Mouse (Mus musculus) frontal cortex, adult 2 months (tissue): ENCODE data around the gene Tead1. TPM values are rescaled to one million over a fixed set of nuclear protein-coding genes. Genes with fewer than 3 reads are reported as not detected.
A peak's percentile ranks its signal among the peaks of the same experiment; 100 is the strongest.

Source experiments
- DNase-seq, 2 experiments: peaks; one replicate each; pipeline ENCODE4 v3.0.0; 2022; ENCODE audit warnings: low spot score in 1 of 2; ENCODE audit errors: extremely low spot score in 1 of 2
- polyA plus RNA-seq: library from polyadenylated mRNA; depleted of rRNA; stranded (reverse); fragments of >200 nt; gene quantifications from 2 replicates; pipeline ENCODE4 v1.2.3, GENCODE M21; 2012

The Tead1 gene
- polyA plus RNA-seq, 1 experiment: 8.1 TPM

- DNase-seq: no peak
Measured at GRCm38 (mm10) chr7:112764921-112765320, 85.8 kb downstream of the Tead1 start.

- DNase-seq: no peak
Measured at GRCm38 (mm10) chr7:112769866-112770265, 90.7 kb downstream of the Tead1 start.

DNA sequence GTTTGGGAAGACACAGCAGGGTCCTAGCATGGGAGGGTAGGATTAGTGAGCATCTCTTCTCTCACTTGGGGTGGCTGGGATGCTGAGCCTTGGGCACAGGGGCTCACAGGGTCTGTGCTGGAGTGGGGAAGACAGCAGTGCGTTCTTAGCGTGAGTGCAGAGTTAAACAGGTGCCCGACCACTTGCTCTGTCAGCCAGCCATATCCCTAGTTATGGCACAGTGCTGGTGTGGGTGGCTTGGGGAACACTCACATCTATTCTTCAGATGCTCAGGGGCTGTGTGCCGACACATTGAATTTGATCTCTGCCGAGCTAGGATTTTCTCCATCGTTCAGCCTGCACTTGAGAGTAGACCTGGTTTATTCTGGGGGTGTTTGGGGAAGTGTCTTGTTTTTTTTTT lies 92.3 kb downstream of the Tead1 start:
- DNase-seq: no peak

DNA sequence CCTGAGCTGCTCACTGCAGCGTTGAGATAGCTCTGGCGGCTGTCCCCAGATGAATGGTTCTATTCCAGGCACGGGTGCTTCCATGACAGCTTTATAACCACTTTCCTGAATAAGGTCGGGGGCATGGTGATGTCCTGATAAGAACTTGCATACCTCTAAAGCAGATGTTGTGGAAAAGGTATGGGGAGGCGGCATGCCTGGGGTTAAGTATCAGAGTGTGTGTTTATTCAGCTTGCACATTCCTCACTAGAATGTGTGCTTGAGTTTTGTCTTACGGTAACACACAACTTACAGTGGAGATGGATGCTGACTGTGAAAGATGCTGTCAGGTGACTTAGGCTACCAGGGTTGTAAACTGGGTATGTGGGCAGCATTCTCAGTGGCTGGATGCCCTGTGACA lies 93.7 kb downstream of the Tead1 start:
- DNase-seq: no peak

GRCm38 (mm10) chr7:112773601-112774000 lies 94.5 kb downstream of the Tead1 start:
- no peak for DNase-seq

DNA sequence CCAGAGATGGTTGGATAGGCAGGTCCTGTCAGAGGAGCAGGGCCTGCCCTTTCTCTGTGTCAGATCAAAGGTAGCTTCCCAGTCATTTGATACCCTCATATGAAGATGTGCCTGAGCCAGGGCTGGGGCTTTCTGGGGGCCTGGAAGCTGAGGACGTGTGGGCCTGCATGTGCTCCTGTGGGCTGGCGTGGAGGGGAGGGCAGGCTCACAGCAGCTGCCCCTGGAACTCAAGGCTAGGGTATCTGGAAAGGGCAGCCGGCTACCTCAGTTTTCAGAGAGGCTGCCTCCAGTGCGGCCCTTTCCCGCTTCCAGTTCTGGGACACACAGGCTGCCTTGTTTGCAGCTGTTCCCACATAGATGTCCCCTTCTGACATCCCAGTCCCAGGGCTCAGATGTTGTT lies 96.7 kb downstream of the Tead1 start:
- DNase-seq: no peak

DNA sequence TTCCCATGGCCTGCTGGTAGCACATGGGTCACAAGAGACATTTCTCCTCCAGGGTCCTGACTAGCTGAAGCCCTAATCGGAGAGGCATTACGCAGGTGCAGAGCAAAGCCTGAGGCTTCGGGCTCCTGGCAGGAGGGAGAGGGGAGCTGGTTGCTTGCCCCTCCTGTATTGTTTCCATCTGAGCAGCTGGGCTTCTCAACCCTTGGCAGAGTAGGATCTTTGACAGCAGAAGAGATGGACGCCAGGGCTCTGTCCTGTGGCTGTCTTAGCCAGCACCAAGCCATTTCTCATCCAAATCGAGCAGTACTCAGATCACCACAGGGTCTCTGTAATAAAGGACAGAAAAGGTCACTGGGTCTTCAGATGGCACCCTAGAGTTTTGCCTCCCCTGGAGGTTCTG lies 97.6 kb downstream of the Tead1 start:
- no peak for DNase-seq

GRCm38 (mm10) chr7:112779636-112780035 lies 100.5 kb downstream of the Tead1 start:
- DNase-seq: no peak

DNA sequence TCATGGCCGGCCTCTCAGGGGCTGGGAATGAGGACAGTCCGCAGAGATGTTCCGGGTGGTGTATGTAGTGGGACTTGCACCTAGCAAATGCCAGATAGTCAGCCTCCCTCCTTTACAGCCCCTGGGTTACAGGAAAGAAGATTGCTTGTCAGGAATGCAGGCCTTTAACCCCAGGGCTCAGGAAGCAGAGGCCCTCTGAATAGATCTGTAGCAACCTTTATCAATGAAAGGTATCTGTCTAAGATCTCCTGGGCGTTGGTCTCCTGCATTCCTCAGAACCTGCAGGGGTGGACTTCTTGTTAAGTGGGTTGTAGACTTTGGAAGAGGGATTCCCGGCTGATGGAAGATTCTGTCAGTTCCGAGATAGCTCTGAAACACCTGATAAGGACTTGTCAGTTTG lies 101.8 kb downstream of the Tead1 start:
- DNase-seq: no peak

- no peak for DNase-seq
Measured at GRCm38 (mm10) chr7:112781987-112782386, 102.9 kb downstream of the Tead1 start.

DNA sequence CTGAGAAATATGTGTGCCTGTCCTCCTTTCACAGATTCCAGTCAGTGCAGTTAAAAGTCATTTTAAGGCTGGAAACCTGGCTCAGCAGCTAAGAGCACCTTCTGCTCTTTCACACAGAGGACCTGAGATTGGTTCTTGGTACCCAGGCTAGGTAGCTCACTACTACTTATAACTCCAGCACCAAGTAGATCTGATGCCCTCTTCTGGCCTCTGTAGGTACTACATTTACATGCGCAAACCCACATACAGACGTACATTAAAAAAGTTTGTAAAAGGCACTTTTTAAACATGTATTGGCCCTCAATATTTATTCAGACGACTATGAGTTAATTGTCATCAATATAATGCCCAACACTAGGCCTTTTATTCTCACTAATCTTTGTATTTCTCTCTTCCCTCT lies 105.2 kb downstream of the Tead1 start:
- DNase-seq: no peak

GRCm38 (mm10) chr7:112785271-112785670 lies 106.2 kb downstream of the Tead1 start:
- no peak for DNase-seq

DNA sequence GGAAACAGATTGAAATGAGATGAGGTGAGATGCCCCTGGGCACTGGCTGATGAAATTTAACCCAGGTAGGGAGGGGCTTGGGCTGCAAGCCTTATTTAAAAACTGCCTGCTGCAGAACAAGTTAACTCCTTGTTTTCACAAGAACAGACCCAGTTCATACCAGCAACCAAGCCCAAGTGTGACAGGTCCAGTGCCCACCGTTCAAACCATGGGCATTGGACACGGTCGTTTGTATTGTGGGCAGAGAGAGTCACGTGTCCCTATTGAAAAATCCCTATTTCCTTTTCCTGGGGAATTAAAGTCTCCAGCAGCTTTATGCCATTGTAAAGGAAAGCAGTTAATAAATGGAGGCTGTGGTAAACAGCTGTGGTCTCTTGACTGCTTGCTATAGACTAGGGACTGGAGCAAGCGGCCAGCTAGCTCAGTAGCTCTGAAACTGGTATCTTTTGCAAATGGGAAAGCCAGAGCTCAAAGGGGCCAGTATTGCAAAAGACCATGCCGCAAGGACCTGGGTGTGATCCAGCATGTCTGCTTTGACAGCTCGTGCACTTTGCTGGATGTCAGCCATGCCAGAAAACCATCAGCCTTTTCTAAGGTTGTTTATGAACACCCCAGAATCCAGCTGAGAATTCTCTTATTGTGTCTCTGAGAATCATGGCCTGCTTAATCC lies 107.6 kb downstream of the Tead1 start:
- DNase-seq: no peak

DNA sequence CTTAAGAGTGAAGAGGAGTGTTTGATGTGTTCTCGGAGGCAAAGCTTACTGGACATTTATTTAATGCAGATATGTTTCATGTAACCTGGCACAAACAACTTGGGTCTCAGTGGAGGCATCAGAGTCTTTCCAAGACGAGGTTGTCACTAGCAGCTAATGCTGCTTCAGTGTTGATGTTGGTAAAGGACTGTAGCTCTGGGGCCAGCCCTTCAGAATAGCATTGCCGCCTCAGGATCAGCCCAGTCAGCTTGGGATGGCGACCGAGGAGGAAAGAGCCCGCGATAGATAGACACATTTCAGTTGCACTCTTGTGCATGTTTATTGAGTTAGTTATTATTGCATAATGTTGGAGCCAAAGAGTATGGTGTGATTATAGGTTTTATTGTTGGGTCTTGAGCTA lies 108.2 kb downstream of the Tead1 start:
- no peak for DNase-seq

DNA sequence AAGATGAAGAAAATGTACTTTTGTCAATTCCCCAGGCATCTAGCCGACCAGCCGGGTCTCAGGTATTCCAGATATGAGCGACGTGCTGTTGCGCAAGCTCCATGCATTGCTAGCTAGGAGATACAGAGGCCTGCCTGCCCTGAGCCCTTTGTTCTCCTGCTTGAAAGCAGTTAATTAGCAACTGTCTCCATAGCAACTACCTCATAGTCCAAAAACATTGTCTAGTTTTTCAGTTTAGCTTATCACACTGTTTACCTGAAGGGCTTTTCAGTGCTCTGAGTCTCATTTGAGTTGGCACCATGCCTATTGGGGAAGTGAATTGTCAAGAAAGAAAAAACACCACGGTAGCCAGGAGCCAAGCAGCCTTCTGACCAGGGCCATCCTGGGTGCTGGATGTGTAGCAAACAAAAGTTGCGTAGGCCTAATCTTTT lies 109.2 kb downstream of the Tead1 start:
- DNase-seq: no peak

DNA sequence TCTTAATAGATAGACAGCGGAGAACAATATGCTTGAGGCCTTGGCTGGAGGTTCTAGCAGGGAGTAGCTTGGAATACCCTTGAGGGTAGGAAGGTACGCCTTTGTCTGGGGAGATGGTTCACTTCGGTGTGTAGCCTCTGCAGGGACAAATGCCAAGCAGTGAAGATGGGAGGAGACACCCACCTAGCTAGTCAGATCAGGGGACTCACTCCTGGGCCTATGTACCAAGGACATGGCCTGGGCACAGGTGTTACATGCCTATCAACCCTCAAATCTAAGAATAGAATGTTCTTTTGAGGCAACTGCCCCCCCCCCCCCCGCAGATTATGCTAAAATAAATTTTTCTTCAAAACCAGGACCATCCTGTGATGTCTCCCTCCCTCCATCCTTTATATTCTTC lies 110.6 kb downstream of the Tead1 start:
- no peak for DNase-seq

DNA sequence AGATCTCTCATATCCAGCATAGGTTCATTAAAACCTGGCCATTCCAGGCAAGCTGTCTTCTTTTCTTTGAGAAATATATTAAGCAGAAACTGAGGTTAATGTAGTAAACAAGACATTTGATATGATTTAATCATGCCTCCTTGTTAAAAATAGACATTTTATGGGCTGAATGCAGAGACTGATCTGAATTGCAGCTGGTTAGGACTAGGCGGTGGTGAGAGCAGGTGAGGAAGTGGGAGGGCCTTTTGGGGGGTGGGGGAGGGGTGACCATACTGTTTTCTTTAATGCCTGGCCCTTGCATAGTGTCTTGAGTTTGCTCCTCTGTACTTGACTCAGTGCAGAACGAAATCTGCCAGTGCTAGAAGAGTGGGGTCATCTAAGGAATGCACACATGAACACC lies 111.2 kb downstream of the Tead1 start:
- no peak for DNase-seq

DNA sequence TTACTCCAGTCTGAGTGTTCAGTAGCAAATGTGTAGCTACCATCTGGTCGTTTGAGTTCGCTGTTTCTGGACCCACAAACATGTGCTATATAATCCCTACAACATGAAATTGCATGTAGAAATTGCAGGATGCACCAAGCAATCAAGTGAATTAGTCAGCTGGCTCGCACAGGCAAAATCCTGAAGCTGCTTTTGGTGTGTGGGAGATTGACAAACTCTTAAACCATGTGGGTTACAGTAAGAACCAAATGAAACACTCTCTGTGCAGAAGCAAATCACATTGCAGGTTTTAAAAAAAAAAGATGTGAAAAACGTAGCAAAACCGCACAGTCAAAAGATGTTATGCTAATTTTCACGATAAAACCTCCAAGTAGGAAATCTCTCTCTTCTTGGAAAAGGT lies 113.6 kb downstream of the Tead1 start:
- peak in 1 of 2 experiments; percentile 58 for DNase-seq

- DNase-seq: no peak
Measured at GRCm38 (mm10) chr7:112793903-112794302, 114.8 kb downstream of the Tead1 start.

DNA sequence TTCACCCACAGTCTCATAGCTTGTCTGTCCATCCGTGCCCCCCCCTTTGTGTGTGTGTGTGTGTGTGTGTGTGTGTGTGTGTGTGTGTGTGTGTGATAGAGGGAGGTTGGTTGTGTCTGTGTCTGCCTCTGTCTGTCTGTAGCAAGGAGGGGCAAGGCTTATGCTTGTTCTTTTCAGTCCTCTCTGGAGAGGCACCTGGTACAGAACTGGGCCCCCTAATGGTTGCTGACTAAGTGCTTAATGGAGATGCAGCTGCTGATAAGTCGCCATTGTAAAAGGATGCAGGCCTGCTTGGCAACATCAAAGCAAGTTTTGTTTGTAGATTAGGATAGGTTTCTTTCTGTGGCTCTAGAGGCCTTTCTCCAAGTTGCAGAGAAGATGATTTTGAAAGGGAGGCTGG lies 115.4 kb downstream of the Tead1 start:
- DNase-seq: no peak

- no peak for DNase-seq
Measured at GRCm38 (mm10) chr7:112797526-112798321, 118.6 kb downstream of the Tead1 start.

DNA sequence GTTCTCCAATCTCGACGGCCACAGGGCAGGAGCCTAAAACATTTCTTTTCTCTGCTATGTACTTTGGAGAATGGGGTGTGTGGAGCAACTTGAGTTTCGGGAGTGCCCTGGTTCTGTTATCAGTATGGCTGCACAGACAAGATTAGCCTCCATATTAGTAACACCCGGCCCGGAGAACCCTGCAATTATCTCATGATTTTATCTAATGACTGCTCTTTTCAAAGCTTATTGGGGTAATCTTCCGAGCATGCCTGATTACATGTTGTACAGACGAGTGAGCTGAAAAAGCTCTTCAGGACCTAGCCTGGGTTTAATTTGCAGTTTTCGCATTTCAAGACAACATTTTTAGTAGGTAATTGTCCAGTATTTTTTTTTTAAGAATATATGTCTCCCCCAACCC lies 122.6 kb downstream of the Tead1 start:
- DNase-seq: no peak
